Mouse (Mus musculus): ENCODE data around the gene Cep152. TPM values are rescaled to one million over a fixed set of nuclear protein-coding genes. Genes with fewer than 3 reads are reported as not detected.
A peak's percentile ranks its signal among the peaks of the same experiment; 100 is the strongest.

Gene Cep152
- total and polyA plus RNA-seq, 3 experiments, result 7.7 to 8.9 (median 8.8) TPM

DNA sequence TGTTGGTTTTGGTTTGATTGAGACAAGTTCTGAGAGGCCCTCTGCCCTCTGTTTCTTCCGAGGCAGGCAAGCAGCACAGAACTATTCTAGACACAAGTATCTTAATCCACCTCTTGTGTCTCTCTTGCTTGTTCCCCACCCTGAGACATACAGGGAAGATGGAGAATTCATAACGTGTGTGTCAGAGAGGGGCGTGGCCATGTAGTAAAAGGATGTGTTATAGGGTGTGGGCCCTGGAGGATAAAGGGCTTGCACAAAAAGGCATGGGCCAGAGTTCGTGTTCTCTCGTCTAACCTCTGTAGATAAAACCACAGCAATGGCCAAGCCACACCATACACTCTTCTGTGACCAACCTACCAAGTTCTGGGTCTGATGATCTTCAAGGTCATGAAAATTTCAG is 98.3 kb downstream of the Cep152 start:
- Histone ChIP-seq H3K9ac (ENCODE audit: insufficient read depth, low read depth) (no peak overlapping the region), H3K27ac (ENCODE audit: insufficient read depth, low read depth) (no peak overlapping the region), H3K36me3 (replicated peaks in 1 of 2; ENCODE audit: control insufficient read depth in 1 of 2, insufficient read depth in 1 of 2, low read length in 1 of 2) (no peaks in the 10 kb centered on the region), H3K27me3 (replicated peaks) (no peaks in the 10 kb centered on the region), H3K4me2 (ENCODE audit: insufficient read depth, low read depth, poor library complexity, severe bottlenecking) (no peak overlapping the region), H3K9me3 (replicated peaks; ENCODE audit: low read length) (no peaks in the 10 kb centered on the region), H3K4me3 (replicated peaks in 1 of 3; ENCODE audit: low read depth in 2 of 3, low read length in 2 of 3, poor library complexity in 1 of 3) (no peak overlapping the region), H3K79me2 (replicated peaks; ENCODE audit: control insufficient read depth, extremely low read depth, insufficient read depth, poor library complexity, severe bottlenecking) (no peaks in the 10 kb centered on the region), H3K4me1 (ENCODE audit: control insufficient read depth in 1 of 2, insufficient read depth in 2 of 2) (peaks cover 0 to 3% of the 10 kb centered on the region in 2 experiments; a peak in 1 of 4 replicates)
- dilution Hi-C loops (cut with MboI; ENCODE audit: extremely low pct_ligation_motif_present, extremely low pct_unique_long_range_greater_than_20kb, low sequenced_read_pairs), result no loop called here
- in situ Hi-C loops (cut with MboI; ENCODE audit: low pct_ligation_motif_present, low pct_unique_long_range_greater_than_20kb, low sequenced_read_pairs), result no loop called here
- TF ChIP-seq SMC3 (IDR thresholded peaks at IDR 0.05; ENCODE audit: low read depth, low read length) (no peak), ETS1 (conservative IDR thresholded peaks at IDR 0.05; ENCODE audit: low read depth, low read length) (no peak), POLR2A (IDR thresholded peaks at IDR 0.05; ENCODE audit: low read depth, low read length) (no peak), JUN (IDR thresholded peaks at IDR 0.05; ENCODE audit: insufficient read depth, low read depth, low read length) (no peak), MEF2A (IDR thresholded peaks at IDR 0.05; ENCODE audit: borderline replicate concordance, low read depth, low read length) (no peak), ZNF384 (IDR thresholded peaks at IDR 0.05; ENCODE audit: low read depth, low read length) (no peak), CHD2 (IDR thresholded peaks at IDR 0.05; ENCODE audit: low read length) (no peak), NRF1 (IDR thresholded peaks at IDR 0.05; ENCODE audit: low read depth, low read length) (no peak), ZMIZ1 (IDR thresholded peaks at IDR 0.05; ENCODE audit: low read depth, low read length) (no peak), UBTF (IDR thresholded peaks at IDR 0.05; ENCODE audit: low read depth, low read length) (no peak), TCF12 (IDR thresholded peaks at IDR 0.05; ENCODE audit: low read depth, low read length) (no peak), POLR2AphosphoS2 (IDR thresholded peaks at IDR 0.05; ENCODE audit: low read depth, low read length) (no peak), MAFK (IDR thresholded peaks at IDR 0.05; ENCODE audit: insufficient replicate concordance, low read length) (no peak), IRF4 (IDR thresholded peaks at IDR 0.05; ENCODE audit: low read depth, low read length) (no peak)
- no peak for DNase-seq (ENCODE audit: extremely low read depth)

DNA sequence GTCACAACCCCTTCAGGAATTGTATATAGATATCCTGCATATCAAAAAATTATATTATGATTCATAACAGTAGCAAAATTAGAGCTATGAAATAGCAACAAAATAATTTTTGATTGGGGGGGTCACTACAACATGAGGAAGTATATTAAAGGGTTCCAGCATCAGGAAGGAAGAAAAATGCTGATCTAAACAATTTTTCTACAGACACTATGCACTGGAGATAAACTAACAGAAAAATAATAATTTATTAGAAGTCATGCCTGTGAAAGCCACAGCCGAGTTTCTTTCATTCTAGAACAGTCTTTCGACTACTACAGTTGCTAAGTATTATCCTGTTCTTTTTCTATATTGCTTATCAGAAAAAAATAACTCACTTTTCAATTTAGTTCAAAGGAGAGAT is 99.4 kb downstream of the Cep152 start:
- H3K4me1 ChIP-seq (ENCODE audit: control insufficient read depth in 1 of 2, insufficient read depth in 2 of 2), result peaks cover 0 to 3% of the 10 kb centered on the region in 2 experiments; a peak in 1 of 4 replicates
- H3K9me3 ChIP-seq (replicated peaks; ENCODE audit: low read length), result no peaks in the 10 kb centered on the region
- no peak overlapping the region for H3K9ac ChIP-seq (ENCODE audit: insufficient read depth, low read depth)
- no peak overlapping the region for H3K4me2 ChIP-seq (ENCODE audit: insufficient read depth, low read depth, poor library complexity, severe bottlenecking)
- no peaks in the 10 kb centered on the region for H3K36me3 ChIP-seq (replicated peaks in 1 of 2; ENCODE audit: control insufficient read depth in 1 of 2, insufficient read depth in 1 of 2, low read length in 1 of 2)
- DNase-seq (ENCODE audit: extremely low read depth), result no peak
- in situ Hi-C loops (cut with MboI; ENCODE audit: low pct_ligation_motif_present, low pct_unique_long_range_greater_than_20kb, low sequenced_read_pairs) (no loop called here), dilution Hi-C loops (cut with MboI; ENCODE audit: extremely low pct_ligation_motif_present, extremely low pct_unique_long_range_greater_than_20kb, low sequenced_read_pairs) (no loop called here)
- TF ChIP-seq CHD1 (IDR thresholded peaks at IDR 0.05; ENCODE audit: low read depth, low read length), result no peak
- peak; percentile 75; the same call in 1 of the 2 replicates for TF ChIP-seq MAFK (IDR thresholded peaks at IDR 0.05; ENCODE audit: insufficient replicate concordance, low read length)
- H3K27me3 ChIP-seq (replicated peaks), result no peaks in the 10 kb centered on the region
- no peaks in the 10 kb centered on the region for H3K79me2 ChIP-seq (replicated peaks; ENCODE audit: control insufficient read depth, extremely low read depth, insufficient read depth, poor library complexity, severe bottlenecking)
- H3K4me3 ChIP-seq (replicated peaks in 1 of 3; ENCODE audit: low read depth in 2 of 3, low read length in 2 of 3, poor library complexity in 1 of 3), result no peak overlapping the region
- H3K27ac ChIP-seq (ENCODE audit: insufficient read depth, low read depth), result no peak overlapping the region

Measured in CH12.LX (cell line).